Mouse (Mus musculus) C2C12 (cell line): ENCODE data around the gene Olfr694.

ENCODE experiments used
- CEBPB ChIP-seq: IDR thresholded peaks from one replicate; pipeline ENCODE4 v1.6.1; 2011; ENCODE audit warnings: low read depth, mild to moderate bottlenecking, control low read depth, moderate library complexity
- CTCF ChIP-seq: IDR thresholded peaks from one replicate; pipeline ENCODE4 v1.5.1; 2011; ENCODE audit not compliant: control insufficient read depth, insufficient read depth, insufficient read length
- FOSL1 ChIP-seq: IDR thresholded peaks from one replicate; pipeline ENCODE4 v1.8.0; 2011; ENCODE audit warnings: mild to moderate bottlenecking, low read length; ENCODE audit not compliant: poor library complexity, insufficient read depth, severe bottlenecking
- MAX ChIP-seq: IDR thresholded peaks from one replicate; pipeline ENCODE4 v1.6.1; 2011; ENCODE audit warnings: mild to moderate bottlenecking, control low read depth
- MYOD1 ChIP-seq: IDR thresholded peaks from one replicate; pipeline ENCODE4 v1.6.1; 2011; ENCODE audit warnings: low read depth; ENCODE audit not compliant: control insufficient read depth, insufficient read length
- MYOG ChIP-seq: IDR thresholded peaks from one replicate; pipeline ENCODE4 v1.6.1; 2011; ENCODE audit not compliant: control insufficient read depth, insufficient read length; ENCODE audit errors: extremely low read depth
- USF1 ChIP-seq: IDR thresholded peaks from one replicate; pipeline ENCODE4 v1.6.1; 2011; ENCODE audit warnings: low read depth, mild to moderate bottlenecking, control low read depth, moderate library complexity

DNA sequence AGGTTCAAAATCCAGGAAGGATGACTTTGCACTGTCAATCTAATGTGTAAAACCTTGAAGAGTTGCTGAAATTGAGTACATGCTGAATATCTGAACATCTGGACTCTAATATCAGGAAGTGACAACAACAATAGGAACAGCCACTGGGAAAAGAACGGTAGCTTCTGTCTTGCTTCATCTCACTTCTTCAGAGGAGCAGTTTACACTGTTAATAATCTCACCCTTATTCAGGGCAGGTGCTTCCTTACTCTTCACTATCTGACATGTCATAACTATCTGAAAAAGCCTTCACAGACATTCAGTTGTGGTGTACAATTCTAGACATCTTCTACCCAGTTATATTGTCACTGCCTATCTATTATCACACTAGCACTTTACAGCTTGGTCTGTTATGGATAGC, 50.8 kb downstream of the Olfr694 start:
- TF ChIP-seq MYOG, result no peak
- no peak for TF ChIP-seq CTCF
- TF ChIP-seq USF1, result no peak
- no peak for TF ChIP-seq MYOD1
- TF ChIP-seq MAX, result no peak
- no peak for TF ChIP-seq CEBPB
- TF ChIP-seq FOSL1, result no peak
